Mouse (Mus musculus): ENCODE data around the gene Adam1a.

Gene Adam1a

GRCm38 (mm10) chr5:121544910-121545792 lies at the start of gene Adam1a, which contains the start of gene Gm42878:
Gene Adam1a (minus strand): TSS chr5:121545482.
Gene Gm42878 (minus strand): TSS chr5:121545482.
- DNase-seq (ENCODE audit: low spot score): peak; percentile 35

- no peak for DNase-seq (ENCODE audit: low spot score)
Observed at GRCm38 (mm10) chr5:121594714-121595313, 49.5 kb upstream of the Adam1a start.

DNA sequence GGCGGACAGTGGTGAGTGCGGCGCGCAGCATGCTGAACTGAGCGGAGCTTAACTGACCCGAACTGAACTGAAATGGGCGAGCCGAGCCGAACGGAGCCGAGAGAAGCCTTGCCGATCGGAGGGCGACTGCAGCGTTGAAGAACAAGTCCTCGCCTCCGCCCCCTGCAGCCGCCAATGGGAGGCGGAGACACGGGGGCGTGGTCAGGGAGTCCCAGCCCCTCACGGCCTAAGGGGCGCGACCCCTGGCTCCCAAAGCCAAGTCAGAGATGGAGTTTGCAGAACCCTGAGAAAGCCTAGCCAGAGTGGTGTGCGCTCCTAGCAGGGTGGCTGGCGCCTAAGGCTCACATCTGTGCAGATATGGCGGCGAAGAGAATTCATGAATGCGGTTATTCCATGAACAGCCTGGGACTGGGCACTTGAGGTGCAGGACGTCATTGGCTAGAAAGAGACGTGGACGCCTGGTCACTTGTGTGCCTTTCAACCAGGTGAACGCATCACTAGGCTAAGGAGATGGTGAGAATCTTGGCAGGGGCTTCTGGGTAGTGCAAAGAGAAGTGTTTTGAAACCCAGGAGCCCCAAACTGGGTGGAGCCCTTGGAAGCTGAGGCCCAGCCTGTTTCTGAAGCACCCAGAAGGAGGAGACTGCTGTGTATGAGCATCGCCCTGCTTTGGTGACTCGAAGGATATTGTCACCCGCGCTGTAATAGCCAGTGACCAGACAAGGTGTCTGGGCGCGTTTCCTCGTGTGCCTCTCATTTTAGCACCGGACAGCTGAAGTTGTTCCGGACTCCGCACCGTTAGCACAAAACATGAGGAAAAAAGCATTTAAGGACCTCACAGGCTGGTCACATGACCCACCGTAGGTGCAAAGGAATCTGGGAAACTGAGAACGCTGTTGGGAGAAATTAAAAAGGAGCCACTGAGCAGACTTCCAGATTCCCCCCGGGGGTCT lies 48.4 kb upstream of the Adam1a start, which contains the start of gene Aldh2:
Aldh2 (minus strand) TSS at position 374 of the 951 bp plus-strand sequence.
- DNase-seq (ENCODE audit: low spot score): peak; percentile 87

DNA sequence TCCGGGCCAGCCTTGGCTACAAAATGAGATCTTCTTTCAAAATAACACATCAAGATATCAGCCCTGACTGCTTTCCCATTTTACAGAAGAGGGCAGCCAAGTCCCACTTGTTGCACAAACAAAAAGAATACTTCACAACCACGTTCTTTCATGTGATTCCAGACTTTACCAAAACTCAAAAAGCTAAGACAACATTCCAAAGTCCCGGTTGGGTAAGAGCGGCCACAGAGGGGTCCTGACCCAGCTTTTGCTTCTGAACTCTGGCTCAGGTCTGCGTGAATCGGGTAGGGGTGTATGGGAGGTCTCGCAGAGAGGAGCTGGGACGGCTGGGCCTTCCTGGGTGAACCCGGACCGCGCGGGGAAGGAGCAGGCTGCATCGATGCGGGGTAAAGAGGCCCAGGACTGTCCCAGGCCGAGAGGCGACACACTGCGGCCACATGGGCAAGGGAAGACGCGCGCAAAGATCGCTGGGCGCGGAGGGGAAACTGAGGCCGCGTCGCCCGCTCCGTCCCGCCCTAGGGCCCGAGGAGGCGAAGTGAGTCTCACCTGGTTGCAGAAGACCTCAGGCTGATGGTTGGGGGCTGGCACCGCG lies 47.6 kb upstream of the Adam1a start:
- DNase-seq (ENCODE audit: low spot score): no peak

DNA sequence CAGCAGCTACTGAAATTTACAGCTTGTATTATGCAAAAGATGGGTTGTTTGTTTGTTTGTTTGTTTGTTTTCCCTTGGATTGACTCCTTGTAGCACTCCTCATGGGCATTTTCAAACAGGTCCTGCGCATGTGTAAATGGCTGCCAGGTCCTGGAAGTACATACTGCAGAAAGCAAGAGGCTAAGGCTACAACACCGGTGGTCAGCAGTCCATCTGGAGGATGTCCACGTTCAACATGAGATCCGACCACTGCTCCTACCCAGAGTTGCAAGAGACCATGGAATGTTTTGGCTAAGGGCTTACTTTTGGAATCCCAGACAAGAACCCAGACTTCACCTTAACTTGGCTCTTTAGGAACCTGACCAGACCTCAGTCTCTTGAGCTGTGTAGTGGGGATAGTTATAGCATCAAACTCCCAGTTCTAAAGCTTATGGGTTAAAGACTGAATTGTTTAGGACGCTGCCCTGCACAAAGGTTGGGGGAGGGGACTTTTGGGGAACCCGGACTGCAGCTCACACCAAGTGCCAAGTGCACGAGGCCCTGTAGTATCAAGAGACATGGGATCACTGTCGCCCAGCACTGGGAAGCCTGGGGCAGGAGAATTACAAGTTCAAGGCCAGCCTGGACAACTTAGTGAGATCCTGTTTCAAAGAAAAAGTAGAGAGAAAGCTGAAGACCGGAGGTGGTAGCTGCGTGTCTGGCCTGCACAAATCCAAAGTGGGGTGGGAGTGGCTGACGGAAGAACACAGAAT lies 47.0 kb upstream of the Adam1a start:
- no peak for DNase-seq (ENCODE audit: low spot score)

DNA sequence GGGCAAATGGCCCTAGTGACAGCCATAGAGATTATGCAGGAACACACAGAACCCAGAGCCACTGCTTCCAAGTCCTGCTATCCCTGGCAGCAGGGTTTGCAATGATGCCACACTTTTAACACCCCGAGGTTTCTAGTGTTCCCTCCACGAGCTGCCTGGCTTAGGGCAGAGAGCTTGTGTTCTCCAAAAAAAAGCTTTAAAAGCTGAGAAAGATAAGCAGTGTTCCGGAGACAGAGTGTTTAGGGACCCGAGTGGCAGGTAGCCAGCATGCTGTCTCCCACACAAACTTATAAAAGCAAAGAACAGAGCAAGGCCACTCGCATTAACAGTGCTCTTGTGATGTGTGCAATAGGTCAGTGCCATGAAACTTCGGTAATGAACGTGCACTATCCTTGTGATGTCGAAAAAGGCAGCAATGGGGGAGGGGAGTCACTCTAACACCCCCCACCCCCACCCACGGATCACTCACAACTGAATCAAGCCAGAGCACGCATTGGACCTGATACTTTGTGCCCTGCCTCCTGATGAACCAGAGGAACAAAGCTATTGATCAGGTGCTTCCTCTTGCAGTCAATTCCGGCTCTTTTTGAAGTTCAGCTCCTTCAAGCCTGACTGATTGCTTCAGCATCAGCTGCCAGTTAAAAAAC lies 46.3 kb upstream of the Adam1a start:
- peak; percentile 33 for DNase-seq (ENCODE audit: low spot score)

DNA sequence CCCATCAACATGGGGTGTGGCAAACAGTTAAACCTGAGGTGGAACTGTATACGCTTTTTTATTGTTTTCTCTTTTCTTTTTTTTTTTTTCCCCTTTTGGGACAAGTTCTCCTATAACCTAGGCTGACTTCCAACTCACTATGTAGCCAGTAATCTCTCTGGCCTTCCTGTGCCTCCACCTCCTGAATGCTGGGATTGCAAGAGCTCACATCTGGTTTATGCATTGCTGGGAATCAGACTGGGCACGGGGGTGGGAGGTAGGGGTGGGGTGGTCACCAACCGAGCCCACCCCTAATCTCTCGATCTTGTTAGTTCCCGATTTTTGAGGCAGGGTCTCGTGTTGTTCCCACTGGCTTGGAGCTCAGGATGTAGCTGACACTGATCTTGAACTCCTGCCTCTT lies 44.6 kb upstream of the Adam1a start:
- no peak for DNase-seq (ENCODE audit: low spot score)

- peak; percentile 55 for DNase-seq (ENCODE audit: low spot score)
Observed at GRCm38 (mm10) chr5:121586400-121587039, 41.2 kb upstream of the Adam1a start.

DNA sequence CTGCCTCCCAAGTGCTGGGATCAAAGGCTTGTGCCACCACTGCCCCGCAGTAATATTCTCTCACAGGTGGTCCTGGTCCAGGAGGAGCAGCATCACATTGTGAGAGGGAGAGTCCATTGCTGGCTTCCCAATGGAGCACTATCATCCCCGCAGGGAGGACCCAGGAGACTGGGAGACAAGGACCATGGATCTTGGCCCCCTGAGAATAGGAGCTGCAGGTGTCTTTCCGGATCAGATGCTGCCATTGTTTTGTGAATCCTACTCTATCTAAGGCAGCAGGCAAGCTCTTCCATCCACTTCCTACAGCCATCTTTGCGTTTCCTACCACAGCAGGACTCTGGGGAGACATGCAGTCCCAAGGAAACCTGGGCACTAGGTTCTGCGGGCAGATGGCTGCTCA lies 40.4 kb upstream of the Adam1a start:
- no peak for DNase-seq (ENCODE audit: low spot score)

GRCm38 (mm10) chr5:121585005-121585404 lies 39.7 kb upstream of the Adam1a start:
- no peak for DNase-seq (ENCODE audit: low spot score)

DNA sequence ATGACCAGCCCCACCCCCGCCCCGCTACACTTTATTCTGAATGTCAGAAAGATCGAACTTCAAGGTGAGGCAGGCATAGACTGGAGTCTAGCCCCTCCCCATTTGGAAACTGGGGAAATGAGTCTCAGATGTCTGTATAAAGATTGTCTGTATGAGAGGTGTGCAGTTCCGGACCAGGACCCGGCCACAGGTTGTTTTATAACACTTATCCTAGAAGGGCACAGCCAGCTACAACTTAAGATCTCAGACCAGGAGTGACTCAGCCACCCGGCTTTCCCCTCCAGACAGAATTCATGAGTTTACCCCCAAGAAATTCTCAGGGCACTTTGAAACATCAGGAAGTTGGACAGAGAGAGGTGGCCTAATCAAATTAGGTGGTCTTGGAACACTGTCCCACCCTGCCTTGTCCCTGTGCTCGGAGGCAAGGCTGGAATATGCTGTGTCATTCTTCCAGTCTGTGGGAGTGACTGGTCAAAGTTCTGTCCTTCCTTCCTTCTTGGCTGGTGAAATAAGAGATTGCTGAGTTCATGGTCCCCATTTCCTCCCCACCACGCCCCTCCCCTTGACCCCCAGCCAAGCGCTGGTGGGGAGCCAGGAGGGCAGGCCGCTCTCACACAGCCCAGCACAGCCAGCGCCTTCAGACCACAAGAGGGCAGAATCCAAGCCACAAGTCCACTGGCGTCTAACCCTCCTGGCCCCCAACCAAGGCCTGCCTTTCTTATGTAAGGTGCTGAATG lies 38.7 kb upstream of the Adam1a start:
- peak; percentile 93 for DNase-seq (ENCODE audit: low spot score)

DNA sequence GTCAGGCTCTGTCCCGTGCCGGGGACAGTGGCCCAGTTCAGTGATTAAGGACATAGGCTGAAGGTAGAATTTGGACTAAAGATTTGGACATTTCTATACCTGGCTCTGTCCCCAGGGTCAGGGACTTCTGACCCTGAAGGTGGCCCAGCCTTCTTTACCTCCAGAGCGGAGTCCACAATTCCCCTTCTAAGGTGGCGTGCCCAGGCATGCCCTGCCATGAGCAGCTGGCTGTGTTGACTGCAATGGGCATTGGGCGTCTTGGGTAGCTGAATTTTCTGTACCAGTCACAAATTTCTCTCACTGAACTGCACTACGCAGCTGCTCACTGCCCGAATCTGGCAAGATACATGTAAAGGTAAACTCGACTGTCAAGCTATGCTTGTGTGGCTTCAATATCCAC lies 36.7 kb upstream of the Adam1a start:
- DNase-seq (ENCODE audit: low spot score): no peak

DNA sequence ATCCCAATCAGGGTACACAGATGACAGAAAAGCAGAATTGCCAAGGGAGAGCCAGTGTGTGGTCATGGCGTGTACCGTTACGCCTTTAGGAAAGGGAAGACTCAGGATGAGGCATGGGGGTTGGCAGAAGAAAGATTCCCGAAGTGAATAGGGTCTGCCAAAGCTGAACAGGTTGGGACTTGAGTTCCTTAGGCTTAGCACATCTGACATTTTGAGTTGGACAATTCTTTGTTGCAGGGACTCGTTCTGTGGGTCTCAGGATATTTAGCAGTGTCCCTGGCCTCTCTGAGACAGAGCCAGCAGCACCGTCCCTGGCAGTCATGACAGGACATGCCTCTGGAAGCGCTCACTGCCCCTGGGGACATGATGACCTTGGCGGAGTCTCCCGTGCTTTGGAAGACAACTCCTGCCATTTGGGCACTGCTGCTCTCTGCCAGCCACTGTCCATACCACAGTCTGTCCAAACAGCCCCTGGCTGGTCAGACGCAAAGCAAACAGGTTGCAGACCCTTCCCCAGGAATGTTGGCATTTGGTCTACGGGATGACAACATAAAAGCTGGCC lies 31.7 kb upstream of the Adam1a start:
- no peak for DNase-seq (ENCODE audit: low spot score)

DNA sequence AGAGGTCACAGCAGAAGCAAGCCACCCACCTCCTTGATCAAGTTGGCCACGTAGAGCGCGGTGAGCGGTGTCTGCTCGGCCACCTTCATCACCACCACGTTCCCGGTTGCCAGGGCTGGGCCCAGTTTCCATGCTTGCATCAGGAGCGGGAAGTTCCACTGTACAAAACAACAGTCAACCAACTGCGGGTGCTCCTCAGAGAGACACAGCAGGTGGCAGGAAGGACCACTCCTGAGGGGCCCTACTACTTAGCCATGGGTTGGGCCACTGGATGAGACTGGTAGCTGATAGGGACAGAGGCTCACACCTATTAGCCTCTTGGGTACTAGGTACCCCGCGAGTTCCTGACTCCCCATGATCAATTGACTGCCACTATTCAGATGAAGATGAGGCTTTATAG lies 30.6 kb upstream of the Adam1a start:
- no peak for DNase-seq (ENCODE audit: low spot score)

DNA sequence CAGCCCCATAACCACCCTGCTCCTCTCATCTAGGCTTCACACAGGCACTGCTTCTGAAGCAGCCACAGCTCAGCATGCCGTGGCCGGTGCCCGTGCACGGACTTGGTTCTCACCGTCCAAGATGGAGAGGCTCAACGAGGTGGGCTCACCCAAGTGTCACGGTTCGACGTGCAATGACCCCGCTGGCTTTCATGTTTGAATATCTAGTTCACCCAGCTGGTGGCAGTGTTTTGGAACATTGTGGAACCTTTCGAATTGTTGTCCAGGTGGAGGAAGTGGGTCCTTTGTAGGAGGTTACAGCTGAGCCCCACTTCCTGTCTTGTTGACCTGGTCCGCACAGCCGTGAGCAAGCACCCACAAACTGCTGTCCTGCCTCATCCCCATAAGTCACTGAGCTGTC lies 28.9 kb upstream of the Adam1a start:
- no peak for DNase-seq (ENCODE audit: low spot score)

- DNase-seq (ENCODE audit: low spot score): no peak
Observed at GRCm38 (mm10) chr5:121570787-121571186, 25.5 kb upstream of the Adam1a start.

DNA sequence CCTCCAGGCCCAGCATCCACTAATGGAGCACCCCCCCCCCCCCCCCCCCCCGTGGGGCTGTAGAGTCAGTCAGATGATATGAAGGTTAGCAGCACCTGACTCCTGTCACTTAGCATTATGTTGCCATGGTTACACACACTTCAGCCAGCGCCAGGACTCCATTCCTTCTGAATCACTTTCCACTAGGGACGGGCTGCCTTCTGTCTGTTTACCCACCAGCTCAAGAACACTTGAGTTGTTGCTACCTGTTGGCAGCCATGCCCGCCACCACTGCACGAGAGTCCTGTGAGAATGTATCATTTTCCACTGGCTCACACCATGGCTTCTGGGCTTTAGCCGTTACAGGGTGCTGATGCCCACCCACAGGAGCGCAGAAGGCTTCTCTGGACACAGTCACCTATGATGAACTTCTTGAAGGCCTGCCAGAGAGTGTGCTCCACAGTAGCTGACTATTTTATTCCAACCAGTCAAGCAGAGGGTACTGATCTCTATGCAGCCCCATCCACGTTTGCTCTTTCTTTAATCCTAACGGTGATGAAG lies 24.7 kb upstream of the Adam1a start:
- DNase-seq (ENCODE audit: low spot score): no peak

DNA sequence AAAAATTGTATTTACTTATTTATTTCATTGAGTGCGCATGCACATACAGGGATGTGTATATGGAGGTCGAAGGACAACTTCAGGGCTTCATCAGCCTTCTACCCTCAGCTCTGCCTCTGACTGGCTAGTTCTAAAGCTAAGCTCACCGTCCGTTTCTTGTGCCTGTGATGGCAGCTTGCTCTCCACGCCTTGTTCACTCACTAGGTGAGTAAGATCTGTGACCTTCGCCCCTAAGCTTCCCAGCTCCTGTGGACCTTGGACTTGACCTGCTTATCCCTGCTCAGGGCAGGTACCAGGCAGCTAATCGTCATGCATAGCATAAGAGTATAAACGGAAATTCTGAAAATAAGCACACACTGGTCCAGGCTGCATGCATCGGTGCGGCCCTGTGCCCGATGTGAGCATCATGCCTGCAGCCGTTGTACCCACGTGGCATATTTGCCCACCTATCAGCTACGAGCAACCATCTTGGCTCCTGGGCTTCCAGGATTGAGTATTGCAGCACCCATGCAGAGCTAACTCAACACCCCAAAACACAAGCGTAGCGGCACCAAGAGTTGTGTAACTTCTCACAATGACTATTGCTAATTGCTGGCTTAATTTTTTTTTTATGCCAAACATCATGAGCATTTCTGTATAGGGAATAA lies 20.9 kb upstream of the Adam1a start:
- no peak for DNase-seq (ENCODE audit: low spot score)

All from urinary bladder, postnatal 14 days (tissue).